Mouse (Mus musculus) adrenal gland (tissue): ENCODE results near the gene Neurod1.

Source experiments
- intact Hi-C: fragments of 180-260 bp; cut with DNase I; formaldehyde crosslinking; loops from one replicate; pipeline ENCODE4 v1.15.1; 2025
- long read RNA-seq, 2 experiments: library from polyadenylated mRNA; unstranded; transcript quantifications; one replicate each; pipeline ENCODE4 v2.0.0; 2020; ENCODE audit warnings: borderline replicate concordance in 1 of 2; ENCODE audit not compliant: insufficient replicate concordance in 1 of 2

The Neurod1 gene
- long read RNA-seq, experiment 1, result 0 reads
- long read RNA-seq, experiment 2, result 0 reads

DNA sequence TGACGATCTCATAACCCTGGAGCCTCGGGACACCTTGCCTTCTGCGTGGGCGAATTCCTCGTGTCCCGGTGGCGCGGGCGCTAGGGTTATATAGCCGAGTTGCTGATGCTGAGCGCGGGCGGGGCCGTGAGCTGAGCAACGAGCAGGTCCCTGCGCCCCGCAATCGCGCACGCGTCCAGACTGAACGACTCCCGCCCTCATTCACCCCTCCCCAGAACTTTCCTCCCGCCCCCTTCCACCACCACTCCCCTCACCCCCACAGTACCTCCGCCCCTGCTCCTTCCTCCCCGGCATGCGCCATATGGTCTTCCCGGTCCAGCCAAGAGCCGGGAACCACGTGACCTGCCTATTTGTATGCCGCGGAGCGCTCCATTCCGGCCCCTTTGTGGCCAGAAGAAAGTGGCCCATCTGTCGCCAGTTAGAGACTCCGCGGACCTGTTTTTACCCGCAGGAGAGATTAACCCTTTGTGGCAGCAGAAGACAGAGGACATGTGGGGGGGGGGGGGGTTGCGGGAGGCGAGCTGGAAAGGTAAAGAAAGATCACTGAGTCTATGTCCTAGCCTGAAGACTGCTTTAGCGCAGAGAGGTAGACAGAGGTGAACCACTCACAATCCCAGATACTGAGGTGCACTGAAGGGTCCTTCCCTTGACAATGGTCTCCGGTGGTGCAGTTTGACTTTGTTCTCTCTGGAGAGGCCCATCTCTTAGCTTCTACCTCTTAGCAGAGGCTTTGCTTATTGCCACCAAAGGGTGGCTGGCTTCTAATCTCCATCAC, at the start of gene Neurod1, which contains the start of gene Cerkl:
Gene Neurod1 (minus strand): TSS at position 177 of the 775 bp plus-strand sequence.
Gene Cerkl (minus strand): TSS at position 211 of the 775 bp plus-strand sequence.
- intact Hi-C loops, result no loop called here

DNA sequence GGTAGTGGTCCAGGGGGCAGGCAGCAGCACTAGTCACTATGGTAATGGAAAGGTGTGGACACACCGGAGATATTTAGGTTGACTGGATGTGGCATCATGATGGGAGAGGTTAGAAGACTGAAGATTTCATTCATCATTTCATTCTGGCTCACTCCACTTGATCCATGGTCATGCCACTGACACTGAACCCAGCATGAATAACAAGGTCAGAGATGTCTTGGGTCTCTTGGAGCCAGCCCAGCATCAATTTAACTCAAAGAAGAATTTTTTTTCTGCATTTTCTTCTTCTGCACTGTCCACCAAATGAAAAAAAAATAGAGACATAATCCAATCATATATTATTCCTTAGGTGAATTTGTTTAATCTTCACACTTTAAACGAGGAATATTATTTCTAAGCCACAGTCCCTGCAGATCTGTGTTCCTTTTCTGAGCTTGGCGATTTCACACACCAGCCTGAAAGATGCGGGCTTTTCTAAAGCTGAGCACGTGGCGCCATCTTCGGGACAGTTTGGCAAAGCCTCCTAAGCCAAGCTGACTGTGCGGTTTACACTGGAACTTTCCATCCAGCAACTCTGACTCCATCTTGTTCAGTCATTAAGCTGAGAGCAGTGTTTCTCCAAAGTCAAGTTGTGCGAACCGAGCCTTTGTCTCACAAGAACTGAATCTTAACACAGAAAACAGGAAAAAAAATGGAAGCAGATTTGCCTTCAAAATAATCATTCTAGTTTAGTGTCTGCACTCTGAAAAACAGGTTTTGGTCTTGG, 42.6 kb upstream of the Neurod1 start:
- intact Hi-C loops, result loop anchor here (5.0 to 10.0 kb wide), 2 partner anchors 542 to 1454 kb away; no protein-coding TSS in a partner anchor

DNA sequence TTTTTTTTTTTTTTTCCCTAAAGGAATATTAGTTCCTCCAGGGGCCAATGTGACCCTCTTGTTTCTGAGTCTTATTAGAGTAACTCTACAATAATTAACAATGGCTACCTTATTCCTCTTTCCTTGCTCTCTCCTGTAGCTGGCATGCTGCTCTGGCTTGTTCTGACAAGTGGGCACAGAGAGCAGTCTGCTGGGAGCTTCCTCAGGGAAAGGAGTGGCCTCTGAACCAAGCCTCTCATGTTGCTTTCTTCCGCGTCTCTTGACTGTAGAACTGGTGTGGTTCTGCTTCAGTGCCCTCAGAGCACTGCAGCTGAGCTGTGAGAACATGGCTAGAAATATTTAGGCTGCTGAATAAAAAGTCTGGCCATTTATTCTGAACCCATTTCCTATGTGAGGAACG, 28.6 kb upstream of the Neurod1 start:
- intact Hi-C loops, result no loop called here

DNA sequence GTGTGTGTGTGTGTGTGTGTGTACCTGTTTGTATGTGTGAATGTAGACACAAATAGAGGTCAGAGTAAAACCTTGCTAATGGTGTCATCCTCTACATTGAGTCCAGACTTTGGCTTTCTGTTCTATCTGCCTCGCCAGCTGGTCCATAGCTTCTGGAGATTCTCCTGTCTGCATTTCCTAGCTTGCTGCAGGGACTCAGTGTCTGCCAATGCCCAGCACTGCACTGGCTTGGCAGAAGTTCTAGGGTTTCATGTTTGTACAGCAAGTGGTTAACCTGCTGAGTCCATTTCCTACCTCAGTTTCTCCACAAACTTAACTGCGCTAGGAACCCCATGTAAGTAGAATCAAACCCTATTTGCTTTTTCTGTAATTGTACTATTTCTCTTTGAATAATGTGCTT, 26.0 kb upstream of the Neurod1 start:
- intact Hi-C loops, result no loop called here

DNA sequence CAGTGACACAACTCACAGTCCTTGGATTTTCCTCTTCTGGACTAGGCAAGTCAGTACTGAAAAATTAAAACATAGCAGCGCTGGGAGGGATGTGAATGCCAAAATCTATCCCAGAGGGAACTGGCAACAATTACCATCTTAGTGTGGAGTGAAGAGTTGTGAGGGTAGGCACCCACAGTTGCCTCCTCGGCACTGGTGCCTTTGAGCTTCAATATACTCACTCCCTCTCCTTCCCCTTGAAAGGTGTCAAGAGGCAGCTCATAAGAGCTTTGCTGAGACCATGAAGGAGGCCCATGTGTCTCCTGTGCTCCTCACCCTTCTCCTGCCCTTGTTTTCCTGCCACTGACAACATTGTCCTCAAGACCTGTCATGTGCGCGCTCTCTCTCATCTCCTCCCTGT, 5.9 kb upstream of the Neurod1 start:
- intact Hi-C loops, result no loop called here

DNA sequence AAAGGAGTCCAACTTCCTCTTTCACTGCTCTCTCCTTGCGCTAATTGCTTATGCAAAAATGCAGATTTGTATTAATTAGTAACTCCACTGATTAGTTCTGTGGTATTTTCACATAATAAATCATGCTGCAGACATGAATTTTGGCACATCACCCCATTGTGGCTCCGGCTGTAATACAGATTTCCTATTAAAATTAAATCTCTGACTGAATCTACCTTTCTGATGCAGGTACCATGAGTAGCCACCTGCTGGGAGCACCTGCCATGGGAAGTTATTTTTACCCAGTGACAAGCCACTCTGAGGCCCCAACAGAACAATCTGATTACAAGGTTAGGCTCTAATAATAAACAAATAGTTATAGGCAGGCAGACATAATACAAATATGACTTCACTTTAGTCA, 5.3 kb upstream of the Neurod1 start:
- intact Hi-C loops, result no loop called here

DNA sequence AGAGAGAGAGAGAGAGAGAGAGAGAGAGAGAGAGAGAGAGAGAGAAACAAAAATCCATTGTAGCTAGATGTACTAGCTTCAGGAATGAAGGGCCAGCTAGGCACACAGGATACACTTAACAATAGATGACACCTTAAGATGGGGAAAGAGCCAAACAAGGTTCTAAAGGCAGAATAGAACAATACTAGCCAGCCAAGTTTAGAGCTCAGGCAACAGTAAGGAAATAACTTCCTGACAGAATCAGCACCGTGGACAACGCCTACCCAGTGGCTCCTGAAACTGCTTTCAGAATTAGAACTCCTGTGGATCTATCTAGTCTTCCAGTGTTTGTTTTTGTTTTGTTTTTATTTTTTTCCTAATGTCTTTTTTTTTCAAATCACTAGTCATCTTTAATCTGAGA, 4.0 kb upstream of the Neurod1 start:
- intact Hi-C loops, result no loop called here

DNA sequence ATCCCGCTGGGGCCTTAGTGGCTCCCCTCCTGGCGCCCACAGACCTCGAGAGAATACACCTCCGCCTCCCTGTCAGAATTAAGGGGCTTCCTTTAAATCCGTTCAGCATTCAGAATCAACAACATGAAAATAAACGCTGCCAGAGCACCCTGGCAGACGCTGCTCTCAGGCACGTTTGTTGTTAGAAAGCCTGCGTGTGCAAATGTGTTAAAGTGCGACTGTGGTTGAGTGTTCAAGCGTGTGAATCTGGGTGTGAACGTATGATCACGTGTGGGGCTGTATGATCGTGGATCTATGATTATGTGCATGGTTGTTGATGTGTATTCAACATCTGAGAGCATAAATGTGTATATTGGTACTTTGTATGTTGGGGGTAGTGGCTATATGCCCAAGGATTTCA, 3.6 kb upstream of the Neurod1 start:
- intact Hi-C loops, result no loop called here

DNA sequence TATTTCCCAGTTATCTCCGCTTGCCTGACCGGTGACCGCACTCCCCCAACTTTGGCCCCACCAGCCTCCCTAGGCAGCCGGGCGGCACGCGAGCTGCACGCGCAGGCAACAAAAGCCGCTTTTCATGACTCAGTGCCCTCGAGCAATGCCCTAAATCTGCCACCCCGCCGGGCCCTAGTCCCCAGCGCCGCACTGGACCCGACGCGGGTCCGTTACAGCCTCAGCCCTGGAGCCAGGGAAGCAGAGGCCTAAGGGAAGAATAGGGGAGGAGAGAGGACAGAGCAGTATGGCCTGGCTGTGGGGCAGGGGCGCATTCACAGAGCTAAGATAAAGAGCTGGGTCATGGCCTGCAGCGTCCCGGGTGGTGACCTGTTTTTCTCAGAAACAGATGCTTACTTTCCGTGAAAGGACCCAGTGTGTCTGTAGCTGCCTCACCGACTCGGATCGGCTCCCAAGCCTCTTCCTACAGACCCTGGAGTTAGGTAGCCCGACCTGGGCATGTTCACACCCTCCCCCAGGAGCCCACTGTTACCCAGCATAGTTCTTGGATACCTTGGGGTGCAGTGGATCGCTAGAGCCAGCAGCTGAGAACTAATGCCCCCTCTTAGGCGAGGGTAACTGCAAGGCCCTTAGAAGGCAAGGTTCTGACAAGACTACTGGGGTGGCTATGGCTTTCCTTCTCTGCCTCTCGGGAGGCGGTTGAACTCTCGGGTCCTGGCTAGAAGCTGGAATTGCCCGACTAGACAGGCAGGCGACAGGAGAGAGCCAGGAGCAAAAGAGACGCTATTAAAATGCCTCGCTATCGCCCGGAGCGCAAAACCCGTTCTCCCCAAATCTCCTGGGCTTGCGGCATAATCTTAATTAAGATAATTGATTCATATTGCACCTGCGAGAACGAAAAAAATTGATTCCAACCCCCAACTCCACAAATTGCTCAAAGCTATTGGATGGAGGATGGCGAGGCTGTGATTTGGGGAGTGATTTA, 2.8 kb upstream of the Neurod1 start:
- intact Hi-C loops, result no loop called here

DNA sequence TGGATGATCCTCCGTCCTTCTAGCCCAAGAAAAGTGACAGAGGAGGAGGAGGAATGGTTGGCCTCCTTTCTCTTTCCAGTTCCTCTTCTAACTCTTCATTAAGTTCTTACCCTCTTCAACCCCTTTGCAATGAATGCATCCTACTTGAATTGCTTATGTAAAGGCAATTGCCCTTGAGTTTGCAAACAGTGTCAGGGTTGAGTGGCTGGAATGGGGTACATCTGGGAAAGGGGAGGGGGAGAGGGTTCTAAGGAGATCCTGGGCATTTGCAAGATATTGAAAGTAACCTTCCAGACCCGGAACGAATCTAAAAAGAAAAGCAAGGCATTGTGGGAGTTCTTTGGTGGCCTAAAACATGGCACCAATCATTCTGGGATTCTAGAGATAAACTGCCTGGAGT, 1.4 kb upstream of the Neurod1 start:
- intact Hi-C loops, result no loop called here

DNA sequence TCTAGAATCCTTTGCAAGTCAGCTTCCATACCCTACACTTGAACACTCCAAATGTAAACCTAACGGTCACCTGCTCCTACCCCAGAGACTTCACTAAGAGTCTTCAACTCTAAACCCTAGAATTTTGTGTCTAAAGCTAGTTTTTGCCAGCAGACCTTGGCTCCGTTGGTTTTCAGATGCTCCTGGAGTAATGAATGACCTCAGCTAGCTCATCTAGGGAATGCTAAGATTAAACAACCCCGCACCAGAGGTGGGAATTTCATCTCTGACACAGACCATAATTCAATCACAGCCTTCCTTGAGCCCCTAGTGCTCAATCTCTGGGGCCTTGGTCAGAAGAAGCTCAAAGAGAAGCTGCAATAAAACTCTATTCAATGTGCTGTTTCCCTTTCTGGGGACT, 883 bp upstream of the Neurod1 start:
- intact Hi-C loops, result no loop called here

DNA sequence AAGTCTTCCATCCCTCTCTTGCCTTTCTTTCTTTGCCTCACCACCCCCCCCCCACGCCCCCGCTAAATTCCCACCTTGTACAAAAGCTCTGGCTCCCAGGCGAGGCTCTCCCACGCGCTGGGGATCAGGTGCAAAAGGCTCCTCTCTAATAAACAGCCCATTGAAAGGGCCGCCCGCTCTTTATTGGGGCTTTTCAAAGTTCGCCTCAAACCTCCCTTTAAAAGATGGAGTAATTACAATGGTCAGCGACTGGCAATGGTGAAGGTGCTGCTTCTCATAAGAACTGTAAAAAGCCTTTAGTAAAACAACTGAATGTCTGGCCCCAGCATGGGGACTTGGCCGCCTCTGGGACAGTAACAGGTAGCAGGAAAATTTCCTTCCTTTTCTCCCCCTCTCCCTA, 905 bp downstream of the Neurod1 start:
- intact Hi-C loops, result no loop called here

DNA sequence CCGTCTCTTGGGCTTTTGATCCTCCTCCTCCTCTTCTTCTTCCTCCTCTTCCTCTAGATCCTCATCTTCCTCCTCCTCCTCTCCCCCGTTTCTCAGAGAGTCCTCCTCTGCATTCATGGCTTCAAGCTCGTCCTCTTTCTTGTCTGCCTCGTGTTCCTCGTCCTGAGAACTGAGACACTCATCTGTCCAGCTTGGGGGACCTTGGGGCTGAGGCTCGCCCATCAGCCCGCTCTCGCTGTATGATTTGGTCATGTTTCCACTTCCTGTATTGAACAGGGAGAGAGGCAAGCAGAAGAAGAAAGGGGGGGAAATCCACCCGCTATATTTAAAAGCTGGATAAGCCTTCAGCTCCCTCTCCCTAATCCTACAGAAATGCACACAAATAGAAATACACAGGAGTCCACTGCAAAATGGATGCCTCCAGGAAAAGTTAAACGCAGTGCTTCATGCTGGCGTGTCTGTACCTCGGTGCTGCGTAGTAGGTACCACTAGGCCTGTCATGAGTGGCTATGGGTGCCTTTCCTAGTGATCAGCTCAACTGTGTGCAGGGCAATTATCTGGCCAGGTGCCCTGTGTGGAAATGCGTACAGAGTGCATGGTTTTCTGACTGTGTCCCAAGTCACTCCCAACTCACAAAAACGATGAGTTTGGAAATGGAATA, 1.6 kb downstream of the Neurod1 start:
- intact Hi-C loops, result no loop called here

DNA sequence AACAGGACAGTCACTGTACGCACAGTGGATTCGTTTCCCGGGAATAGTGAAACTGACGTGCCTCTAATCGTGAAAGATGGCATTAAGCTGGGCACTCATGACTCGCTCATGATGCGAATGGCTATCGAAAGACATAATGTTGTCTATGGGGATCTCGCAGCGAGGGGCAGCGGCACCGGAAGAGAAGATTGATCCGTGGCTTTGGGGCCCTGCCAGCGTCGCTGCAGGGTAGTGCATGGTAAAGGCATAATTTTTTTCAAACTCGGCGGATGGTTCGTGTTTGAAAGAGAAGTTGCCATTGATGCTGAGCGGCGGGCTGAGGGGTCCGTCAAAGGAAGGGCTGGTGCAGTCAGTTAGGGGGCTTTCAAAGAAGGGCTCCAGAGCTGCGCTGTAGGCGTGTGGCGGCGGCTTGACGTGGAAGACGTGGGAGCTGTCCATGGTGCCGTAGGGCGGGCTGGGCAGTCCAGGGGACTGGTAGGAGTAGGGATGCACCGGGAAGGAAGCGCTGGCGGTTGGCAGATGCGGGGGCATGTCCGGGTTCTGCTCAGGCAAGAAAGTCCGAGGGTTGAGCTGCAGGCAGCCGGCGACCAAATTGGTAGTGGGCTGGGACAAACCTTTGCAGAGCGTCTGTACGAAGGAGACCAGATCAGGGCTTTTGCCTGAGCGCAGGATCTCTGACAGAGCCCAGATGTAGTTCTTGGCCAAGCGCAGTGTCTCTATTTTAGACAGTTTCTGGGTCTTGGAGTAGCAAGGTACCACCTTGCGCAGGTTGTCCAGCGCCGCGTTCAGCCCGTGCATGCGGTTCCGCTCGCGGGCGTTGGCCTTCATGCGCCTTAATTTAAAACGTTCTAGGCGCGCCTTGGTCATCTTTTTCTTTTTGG, 2.4 kb downstream of the Neurod1 start:
- intact Hi-C loops, result no loop called here

DNA sequence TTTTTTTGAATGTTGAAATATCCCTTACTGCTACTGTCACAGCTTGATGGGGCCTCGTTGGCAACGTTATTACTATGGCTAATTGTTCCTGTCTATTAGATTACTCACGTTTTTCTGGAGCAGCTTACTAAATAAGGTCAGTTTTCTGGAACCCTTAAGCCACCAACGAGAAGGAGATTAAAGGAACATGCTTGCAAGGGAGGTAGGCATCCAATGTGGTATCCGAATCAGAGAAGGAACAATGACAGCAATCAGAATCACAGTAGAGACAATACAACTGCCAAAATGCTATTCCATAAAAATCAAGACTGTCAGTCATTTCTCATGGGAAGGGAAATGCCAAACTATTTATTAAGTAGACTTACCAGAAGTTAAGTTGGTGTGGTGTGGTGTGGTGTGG, 5.1 kb downstream of the Neurod1 start:
- intact Hi-C loops, result no loop called here

DNA sequence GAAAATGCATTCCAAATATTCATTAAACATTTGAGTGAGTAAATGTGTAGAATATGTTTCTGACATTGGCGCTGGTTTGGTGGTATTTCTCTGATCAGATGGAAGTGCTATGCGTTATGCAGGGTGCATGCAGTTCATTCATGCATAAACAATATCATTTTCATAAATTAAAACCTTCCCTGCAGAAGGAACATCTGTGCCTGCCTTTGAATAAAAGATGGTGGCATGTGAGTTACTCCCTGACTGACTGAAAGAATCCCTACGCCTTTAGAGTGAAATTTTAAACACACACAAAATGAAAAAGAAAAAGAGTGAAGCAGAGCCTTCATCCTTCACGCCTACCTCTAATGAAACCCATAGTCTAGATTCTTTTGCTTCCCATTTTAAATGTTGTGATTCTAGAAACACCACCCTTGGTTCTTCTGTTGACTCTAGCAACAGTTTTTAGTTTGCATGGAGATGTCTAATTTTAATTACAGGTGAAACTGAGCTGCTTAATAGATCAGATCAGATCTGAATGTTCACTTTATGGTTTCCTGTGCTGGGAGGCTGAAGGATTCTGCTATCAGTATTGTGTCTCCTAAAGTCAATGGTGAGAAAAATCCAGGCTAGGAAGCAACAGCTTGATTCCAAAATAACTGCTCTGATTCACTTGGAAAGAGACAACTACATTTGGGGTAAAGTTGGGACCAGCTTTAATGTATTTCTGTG, 5.7 kb downstream of the Neurod1 start:
- intact Hi-C loops, result no loop called here

DNA sequence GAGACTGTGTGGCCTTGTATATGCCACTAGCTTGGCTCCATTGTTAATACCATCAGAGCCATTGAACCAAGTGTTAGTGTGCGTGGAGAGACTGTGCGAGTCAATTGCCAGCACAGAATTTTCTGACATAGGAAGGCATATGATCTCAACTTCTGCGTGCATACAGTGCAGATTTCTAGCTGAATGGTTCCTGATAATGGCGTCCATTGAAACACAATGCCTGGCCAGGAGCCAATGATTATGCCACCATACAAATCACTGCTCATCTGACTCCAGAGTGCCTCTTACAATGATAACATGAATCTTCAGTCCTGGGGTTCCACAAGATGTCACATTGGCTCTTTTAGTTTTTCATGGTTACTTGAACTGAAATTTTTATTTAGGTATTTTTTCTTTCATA, 7.2 kb downstream of the Neurod1 start:
- intact Hi-C loops, result no loop called here

DNA sequence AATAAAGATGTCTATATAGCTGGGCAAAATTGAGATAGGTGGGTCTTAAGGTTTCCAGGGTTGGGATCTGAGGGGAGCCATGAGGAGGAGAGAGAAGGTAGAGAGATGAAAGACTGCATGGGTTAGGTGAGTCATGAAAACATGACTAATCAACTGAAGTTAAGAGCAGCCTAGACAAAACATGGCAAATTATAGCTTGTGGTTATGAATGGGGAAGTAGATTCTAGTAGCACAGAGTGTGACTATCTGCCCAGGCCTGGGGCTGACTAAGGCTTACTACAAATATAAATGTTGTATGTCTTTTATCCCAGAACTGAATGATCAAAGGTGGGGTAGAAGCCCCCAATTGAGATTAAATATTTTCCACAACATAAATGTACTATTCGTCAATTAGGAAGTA, 9.4 kb downstream of the Neurod1 start:
- intact Hi-C loops, result no loop called here
